Mouse (Mus musculus): Measurements from ENCODE around the gene Itgb1. TPM values are rescaled to one million over a fixed set of nuclear protein-coding genes. Genes with fewer than 3 reads are reported as not detected.

Itgb1 gene
- polyA plus RNA-seq (2011; ENCODE audit: insufficient read depth, insufficient read length, low read depth, missing spikeins), result 244 and 246 TPM in 2 replicates

GRCm38 (mm10) chr8:128685507-128686428 lies at the start of gene Itgb1:
TSS of gene Itgb1 (plus strand) at chr8:128685654.
- peak within 1 kb of the TSS; percentile 88 for H3K27ac ChIP-seq (ENCODE audit: insufficient read depth, low read length)
- 0 out of 2 replicates have a peak, but pooled peaks cover under 1% of the 10 kb centered on the region for H3K9me3 ChIP-seq (replicated peaks; ENCODE audit: control insufficient read depth, insufficient read depth, low read length, poor library complexity, severe bottlenecking)
- H3K4me1 ChIP-seq (ENCODE audit: control insufficient read depth, insufficient read depth, low read length), result no peaks in the 10 kb centered on the region
- no peaks in the 10 kb centered on the region for H3K27me3 ChIP-seq (ENCODE audit: control insufficient read depth, insufficient read depth, low read length, poor library complexity, severe bottlenecking)
- peak within 1 kb of the TSS; percentile 95 for H3K4me3 ChIP-seq (ENCODE audit: low read depth, low read length)
- H3K9ac ChIP-seq (ENCODE audit: low read depth, poor library complexity, severe bottlenecking), result peak within 1 kb of the TSS; percentile 100
- TF ChIP-seq EP300 (IDR thresholded peaks at IDR 0.05; ENCODE audit: insufficient read depth, low read depth, low read length) (peak; percentile 75; the same call in 1 of the 2 replicates), POLR2A (IDR thresholded peaks at IDR 0.05; ENCODE audit: insufficient read depth, low read length) (peak; percentile 56), CTCF (IDR thresholded peaks at IDR 0.05; ENCODE audit: low read depth, low read length) (no peak)
- H3K36me3 ChIP-seq (ENCODE audit: control insufficient read depth, insufficient read depth, low read length, poor library complexity, severe bottlenecking), result no peaks in the 10 kb centered on the region

- H3K9ac ChIP-seq (ENCODE audit: low read depth, poor library complexity, severe bottlenecking), result no peak overlapping the region
- no peaks in the 10 kb centered on the region for H3K4me1 ChIP-seq (ENCODE audit: control insufficient read depth, insufficient read depth, low read length)
- no peaks in the 10 kb centered on the region for H3K36me3 ChIP-seq (ENCODE audit: control insufficient read depth, insufficient read depth, low read length, poor library complexity, severe bottlenecking)
- H3K27ac ChIP-seq (ENCODE audit: insufficient read depth, low read length), result no peak overlapping the region
- TF ChIP-seq CTCF (IDR thresholded peaks at IDR 0.05; ENCODE audit: low read depth, low read length) (no peak), EP300 (IDR thresholded peaks at IDR 0.05; ENCODE audit: insufficient read depth, low read depth, low read length) (no peak), POLR2A (IDR thresholded peaks at IDR 0.05; ENCODE audit: insufficient read depth, low read length) (no peak)
- H3K9me3 ChIP-seq (replicated peaks; ENCODE audit: control insufficient read depth, insufficient read depth, low read length, poor library complexity, severe bottlenecking), result no peaks in the 10 kb centered on the region
- no peak overlapping the region for H3K4me3 ChIP-seq (ENCODE audit: low read depth, low read length)
- H3K27me3 ChIP-seq (ENCODE audit: control insufficient read depth, insufficient read depth, low read length, poor library complexity, severe bottlenecking), result peaks cover 2% of the 10 kb centered on the region; the same call in 1 of the 2 replicates
Measured at GRCm38 (mm10) chr8:128643104-128643503, 42.4 kb upstream of the Itgb1 start.

- no peaks in the 10 kb centered on the region for H3K9me3 ChIP-seq (replicated peaks; ENCODE audit: control insufficient read depth, insufficient read depth, low read length, poor library complexity, severe bottlenecking)
- no peak overlapping the region for H3K27ac ChIP-seq (ENCODE audit: insufficient read depth, low read length)
- no peaks in the 10 kb centered on the region for H3K36me3 ChIP-seq (ENCODE audit: control insufficient read depth, insufficient read depth, low read length, poor library complexity, severe bottlenecking)
- no peaks in the 10 kb centered on the region for H3K4me1 ChIP-seq (ENCODE audit: control insufficient read depth, insufficient read depth, low read length)
- H3K9ac ChIP-seq (ENCODE audit: low read depth, poor library complexity, severe bottlenecking), result no peak overlapping the region
- TF ChIP-seq CTCF (IDR thresholded peaks at IDR 0.05; ENCODE audit: low read depth, low read length) (no peak), EP300 (IDR thresholded peaks at IDR 0.05; ENCODE audit: insufficient read depth, low read depth, low read length) (no peak), POLR2A (IDR thresholded peaks at IDR 0.05; ENCODE audit: insufficient read depth, low read length) (no peak)
- no peak overlapping the region for H3K4me3 ChIP-seq (ENCODE audit: low read depth, low read length)
- peaks cover 2% of the 10 kb centered on the region; the same call in 1 of the 2 replicates for H3K27me3 ChIP-seq (ENCODE audit: control insufficient read depth, insufficient read depth, low read length, poor library complexity, severe bottlenecking)
Measured at GRCm38 (mm10) chr8:128645452-128645851, 40.0 kb upstream of the Itgb1 start.

GRCm38 (mm10) chr8:128646456-128646855 lies 39.0 kb upstream of the Itgb1 start:
- Histone ChIP-seq H3K27ac (ENCODE audit: insufficient read depth, low read length) (no peak overlapping the region), H3K4me1 (ENCODE audit: control insufficient read depth, insufficient read depth, low read length) (no peaks in the 10 kb centered on the region), H3K9me3 (replicated peaks; ENCODE audit: control insufficient read depth, insufficient read depth, low read length, poor library complexity, severe bottlenecking) (no peaks in the 10 kb centered on the region), H3K4me3 (ENCODE audit: low read depth, low read length) (no peak overlapping the region), H3K27me3 (ENCODE audit: control insufficient read depth, insufficient read depth, low read length, poor library complexity, severe bottlenecking) (peaks cover 2% of the 10 kb centered on the region; the same call in 1 of the 2 replicates), H3K36me3 (ENCODE audit: control insufficient read depth, insufficient read depth, low read length, poor library complexity, severe bottlenecking) (no peaks in the 10 kb centered on the region), H3K9ac (ENCODE audit: low read depth, poor library complexity, severe bottlenecking) (no peak overlapping the region)
- TF ChIP-seq EP300 (IDR thresholded peaks at IDR 0.05; ENCODE audit: insufficient read depth, low read depth, low read length) (no peak), POLR2A (IDR thresholded peaks at IDR 0.05; ENCODE audit: insufficient read depth, low read length) (no peak), CTCF (IDR thresholded peaks at IDR 0.05; ENCODE audit: low read depth, low read length) (no peak)

GRCm38 (mm10) chr8:128648071-128648470 lies 37.4 kb upstream of the Itgb1 start:
- H3K4me3 ChIP-seq (ENCODE audit: low read depth, low read length), result no peak overlapping the region
- H3K27me3 ChIP-seq (ENCODE audit: control insufficient read depth, insufficient read depth, low read length, poor library complexity, severe bottlenecking), result peaks cover 2% of the 10 kb centered on the region; the same call in 1 of the 2 replicates
- H3K9me3 ChIP-seq (replicated peaks; ENCODE audit: control insufficient read depth, insufficient read depth, low read length, poor library complexity, severe bottlenecking), result no peaks in the 10 kb centered on the region
- no peak for TF ChIP-seq CTCF (IDR thresholded peaks at IDR 0.05; ENCODE audit: low read depth, low read length)
- TF ChIP-seq POLR2A (IDR thresholded peaks at IDR 0.05; ENCODE audit: insufficient read depth, low read length), result no peak
- TF ChIP-seq EP300 (IDR thresholded peaks at IDR 0.05; ENCODE audit: insufficient read depth, low read depth, low read length), result no peak
- H3K9ac ChIP-seq (ENCODE audit: low read depth, poor library complexity, severe bottlenecking), result no peak overlapping the region
- no peaks in the 10 kb centered on the region for H3K36me3 ChIP-seq (ENCODE audit: control insufficient read depth, insufficient read depth, low read length, poor library complexity, severe bottlenecking)
- no peaks in the 10 kb centered on the region for H3K4me1 ChIP-seq (ENCODE audit: control insufficient read depth, insufficient read depth, low read length)
- H3K27ac ChIP-seq (ENCODE audit: insufficient read depth, low read length), result no peak overlapping the region
